Mouse (Mus musculus) left cerebral cortex, adult 18-20 months (tissue): ENCODE measurements around the gene Cxadr. TPM values are rescaled to one million over a fixed set of nuclear protein-coding genes. Genes with fewer than 3 reads are reported as not detected.
A peak's percentile ranks its signal among the peaks of the same experiment; 100 is the strongest.

Experiments
- DNase-seq, 2 experiments: peaks; one replicate each; pipeline ENCODE4 v3.0.0; 2021 to 2022; ENCODE audit warnings: low spot score in 2 of 2, mixed read lengths in 1 of 2
- long read RNA-seq, 2 experiments: library from polyadenylated mRNA; stranded (forward); transcript quantifications; one replicate each; pipeline ENCODE4 v2.0.0; 2021
- total RNA-seq, 2 experiments: library from RNA; stranded (reverse); gene quantifications; 2 replicates each; pipeline ENCODE4 v1.2.3; 2021

Gene Cxadr
- total RNA-seq = 10 to 100 TPM; 22.0 to 26.8 TPM
- long read RNA-seq, experiment 1, full-length matches to known transcripts = 3 of 8 reads
- long read RNA-seq, experiment 1, partial matches to known transcripts = 0 of 8 reads
- long read RNA-seq, experiment 1, other reads (novel, unspliced or antisense) = 5 of 8 reads
- long read RNA-seq, experiment 2, full-length matches to known transcripts = 2 of 6 reads
- long read RNA-seq, experiment 2, partial matches to known transcripts = 1 of 6 reads
- long read RNA-seq, experiment 2, other reads (novel, unspliced or antisense) = 3 of 6 reads

DNA sequence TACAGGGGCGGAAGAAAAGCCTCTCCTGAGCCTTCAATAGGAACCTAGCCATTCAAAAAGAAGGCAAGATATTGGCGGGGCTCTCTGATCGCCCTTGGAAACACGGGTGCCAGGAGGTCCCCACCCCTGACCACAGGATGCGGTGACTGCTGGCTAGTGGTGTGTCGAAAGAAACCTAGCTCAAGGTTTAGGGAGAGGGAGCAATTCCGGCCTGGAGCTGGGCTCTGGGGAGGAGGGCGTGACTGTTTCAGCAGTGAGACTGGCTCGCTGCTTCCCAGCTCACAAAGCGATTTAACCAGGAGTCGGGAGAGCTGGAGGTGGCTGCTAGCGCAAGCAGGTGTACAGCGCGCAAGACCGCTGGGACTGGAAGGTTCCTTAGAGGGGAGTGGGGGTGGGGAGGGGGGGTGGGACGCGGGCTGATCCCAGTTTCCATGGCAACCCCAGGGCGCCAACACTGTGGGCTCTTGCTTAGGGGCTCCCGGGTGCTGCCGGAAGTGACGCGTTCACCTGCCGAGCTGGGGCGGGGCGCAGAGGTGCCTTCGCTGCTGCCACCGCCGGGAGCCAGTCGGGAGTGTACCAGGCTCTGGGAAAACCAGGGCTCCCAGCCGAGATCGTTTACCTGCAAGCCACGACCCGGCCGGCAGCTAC, at the start of gene Cxadr:
TSS of gene Cxadr (plus strand) at position 307 of the 648 bp plus-strand sequence.
- DNase-seq = peak; percentile 78 to 83

- peak in 1 of 2 experiments; percentile 11 for DNase-seq
Observed at GRCm38 (mm10) chr16:78258989-78259388, 42.3 kb upstream of the Cxadr start.

GRCm38 (mm10) chr16:78260070-78260879, 41.0 kb upstream of the Cxadr start:
- no peak for DNase-seq

- no peak for DNase-seq
Observed at GRCm38 (mm10) chr16:78261520-78261919, 39.8 kb upstream of the Cxadr start.

GRCm38 (mm10) chr16:78264442-78265150, 36.7 kb upstream of the Cxadr start:
- DNase-seq = no peak

DNA sequence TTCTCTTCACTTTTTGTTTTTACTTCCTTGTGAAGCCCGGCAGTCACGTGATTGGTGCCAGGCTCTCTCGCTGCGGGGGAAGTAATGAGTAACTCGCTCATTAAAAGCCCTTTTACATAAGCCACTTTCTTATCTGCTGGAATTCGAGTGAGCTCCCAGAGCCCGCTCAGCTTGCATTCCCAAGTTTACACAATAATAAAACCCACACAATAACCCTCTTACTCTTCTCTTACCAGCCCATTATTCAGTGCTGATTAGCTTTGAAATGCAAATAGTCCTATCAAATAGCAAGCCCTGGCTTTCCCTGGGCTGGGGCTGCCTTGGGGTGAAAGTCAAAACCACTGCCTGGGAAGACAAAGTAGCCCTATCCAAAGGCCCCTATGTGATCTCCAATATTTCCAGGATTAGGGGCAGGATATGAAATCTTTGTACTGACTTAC, 36.1 kb upstream of the Cxadr start:
- peak; percentile 44 to 51 for DNase-seq

- DNase-seq = no peak
Observed at GRCm38 (mm10) chr16:78265826-78266225, 35.5 kb upstream of the Cxadr start.

DNA sequence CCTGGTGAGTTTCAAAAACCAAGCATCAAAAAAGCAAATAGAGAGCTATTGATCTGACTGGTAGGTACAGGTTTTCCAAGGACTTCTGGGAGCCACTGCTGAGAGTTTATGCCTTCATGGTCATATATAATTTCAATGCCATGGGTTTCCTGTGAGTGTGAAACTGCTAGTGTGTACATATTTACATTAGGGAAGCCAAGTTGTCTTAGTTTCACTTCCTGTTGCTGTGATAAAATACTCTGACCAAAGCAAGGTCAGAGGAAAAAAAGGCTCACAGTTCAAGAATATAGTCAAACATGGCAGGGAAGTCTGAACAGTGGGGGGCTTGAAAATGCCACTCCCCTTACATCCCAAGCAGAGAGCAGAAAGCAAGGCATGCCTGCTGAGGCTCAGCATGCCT, 33.8 kb upstream of the Cxadr start:
- DNase-seq = no peak

- no peak for DNase-seq
Observed at GRCm38 (mm10) chr16:78268167-78268566, 33.1 kb upstream of the Cxadr start.

- DNase-seq = peak; percentile 16 to 24
Observed at GRCm38 (mm10) chr16:78274825-78275455, 26.3 kb upstream of the Cxadr start.

DNA sequence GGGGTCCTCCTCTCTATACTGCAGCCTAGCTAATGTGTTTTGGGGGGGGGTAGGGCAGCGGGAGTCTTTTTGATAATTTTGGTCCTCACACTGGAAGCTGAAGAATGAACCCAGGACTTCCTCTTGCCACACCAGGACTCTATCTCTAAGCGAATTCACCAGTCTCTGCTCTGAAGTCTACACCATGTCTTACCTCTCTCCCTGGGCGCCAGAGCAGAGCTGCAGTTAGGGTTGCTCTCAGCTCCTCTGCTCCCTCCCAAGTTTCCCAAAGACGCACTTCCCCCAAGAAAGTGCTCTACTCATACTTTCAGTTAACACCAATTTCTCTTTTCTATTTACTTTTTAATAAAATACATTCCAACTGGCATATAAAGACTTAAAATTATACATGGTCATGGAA, 23.7 kb upstream of the Cxadr start:
- DNase-seq = no peak

- DNase-seq = no peak
Observed at GRCm38 (mm10) chr16:78280093-78280881, 21.0 kb upstream of the Cxadr start.

DNA sequence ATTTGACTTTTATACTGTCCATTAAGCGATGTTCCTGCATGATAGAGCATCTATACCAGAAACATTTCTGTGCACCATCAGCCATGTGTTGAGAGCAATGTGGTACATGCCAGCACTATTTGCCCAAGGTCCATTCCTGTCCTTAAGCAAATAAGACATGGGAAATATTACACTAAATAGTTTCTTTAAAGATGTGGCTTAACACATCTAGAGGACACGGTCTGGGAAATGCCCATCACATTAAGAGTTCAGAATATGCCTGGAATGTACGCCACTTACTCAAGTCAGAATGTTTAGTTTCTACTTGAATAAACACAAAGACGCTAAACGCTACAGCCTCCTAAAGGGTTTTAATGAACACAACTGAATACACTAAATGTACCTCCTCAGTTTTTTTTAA, 18.1 kb upstream of the Cxadr start:
- DNase-seq = no peak

DNA sequence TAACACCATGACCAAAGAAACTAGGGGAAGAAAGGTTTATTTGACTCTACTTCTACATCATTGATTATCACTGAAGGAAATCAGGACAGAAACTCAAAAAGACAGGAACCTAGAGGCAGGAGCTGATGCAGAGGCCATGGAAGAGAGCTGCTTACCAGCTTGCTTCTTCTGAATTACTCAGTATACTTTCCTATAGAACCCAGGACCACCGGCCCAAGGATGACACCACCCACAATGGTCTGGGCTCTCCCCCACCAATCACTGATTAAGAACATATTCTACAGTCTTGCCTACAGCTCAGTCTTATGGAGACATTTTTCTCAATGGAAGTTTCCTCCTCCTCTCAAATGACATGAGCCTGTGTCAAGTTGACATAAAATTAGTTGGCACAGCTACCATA, 7.2 kb upstream of the Cxadr start:
- no peak for DNase-seq

DNA sequence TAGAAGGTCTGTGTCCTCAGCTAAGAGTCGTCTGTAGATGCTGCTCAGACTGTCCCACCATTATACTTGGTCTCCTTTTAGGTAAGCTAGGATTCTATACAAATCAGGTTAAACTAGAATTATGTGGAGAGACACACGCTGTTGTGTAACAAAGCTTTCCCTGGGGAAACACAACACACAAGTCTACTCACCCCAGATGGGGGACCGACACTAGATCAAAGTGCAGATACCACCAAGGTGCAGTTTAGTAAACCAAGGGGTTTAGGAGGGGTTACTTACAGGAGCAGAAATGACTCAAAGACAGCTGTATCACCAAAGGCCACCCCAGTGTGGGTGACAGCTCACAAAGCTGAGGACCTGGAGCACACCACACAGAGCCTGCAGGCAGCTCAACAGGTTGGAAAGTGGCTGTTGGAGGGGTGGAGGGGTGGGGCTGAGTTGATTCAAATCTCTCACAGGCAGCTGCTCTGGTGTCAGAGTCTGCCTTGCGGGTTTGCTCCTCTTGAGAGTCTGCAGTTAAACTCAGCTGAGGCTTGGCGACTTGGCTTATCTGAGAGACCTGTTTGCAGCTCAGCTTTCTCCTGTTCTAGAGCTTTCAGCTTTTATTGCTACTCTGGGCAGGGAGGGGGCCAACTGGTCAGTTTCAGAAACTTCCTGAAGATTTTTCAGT, 6.5 kb upstream of the Cxadr start:
- no peak for DNase-seq

- DNase-seq = no peak
Observed at GRCm38 (mm10) chr16:78295601-78296000, 5.7 kb upstream of the Cxadr start.

DNA sequence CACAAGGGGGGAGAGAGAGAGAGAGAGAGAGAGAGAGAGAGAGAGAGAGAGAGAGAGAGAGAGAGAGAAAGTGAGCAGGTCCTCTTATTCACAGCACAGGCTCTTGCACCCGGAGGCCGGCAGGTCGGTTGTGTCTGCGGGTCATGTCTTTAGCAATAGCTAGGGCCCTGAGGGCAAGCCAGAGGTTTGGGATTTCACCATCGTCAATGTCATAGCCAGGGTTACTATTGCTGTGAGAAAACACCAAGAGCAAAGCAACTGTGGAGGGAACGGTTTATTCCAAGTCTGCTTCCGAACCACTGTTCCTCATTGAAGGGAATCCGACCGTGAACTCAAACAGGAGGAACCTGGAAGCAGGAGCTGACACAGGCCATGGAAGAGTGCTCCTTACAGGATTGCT, 5.2 kb upstream of the Cxadr start:
- no peak for DNase-seq

DNA sequence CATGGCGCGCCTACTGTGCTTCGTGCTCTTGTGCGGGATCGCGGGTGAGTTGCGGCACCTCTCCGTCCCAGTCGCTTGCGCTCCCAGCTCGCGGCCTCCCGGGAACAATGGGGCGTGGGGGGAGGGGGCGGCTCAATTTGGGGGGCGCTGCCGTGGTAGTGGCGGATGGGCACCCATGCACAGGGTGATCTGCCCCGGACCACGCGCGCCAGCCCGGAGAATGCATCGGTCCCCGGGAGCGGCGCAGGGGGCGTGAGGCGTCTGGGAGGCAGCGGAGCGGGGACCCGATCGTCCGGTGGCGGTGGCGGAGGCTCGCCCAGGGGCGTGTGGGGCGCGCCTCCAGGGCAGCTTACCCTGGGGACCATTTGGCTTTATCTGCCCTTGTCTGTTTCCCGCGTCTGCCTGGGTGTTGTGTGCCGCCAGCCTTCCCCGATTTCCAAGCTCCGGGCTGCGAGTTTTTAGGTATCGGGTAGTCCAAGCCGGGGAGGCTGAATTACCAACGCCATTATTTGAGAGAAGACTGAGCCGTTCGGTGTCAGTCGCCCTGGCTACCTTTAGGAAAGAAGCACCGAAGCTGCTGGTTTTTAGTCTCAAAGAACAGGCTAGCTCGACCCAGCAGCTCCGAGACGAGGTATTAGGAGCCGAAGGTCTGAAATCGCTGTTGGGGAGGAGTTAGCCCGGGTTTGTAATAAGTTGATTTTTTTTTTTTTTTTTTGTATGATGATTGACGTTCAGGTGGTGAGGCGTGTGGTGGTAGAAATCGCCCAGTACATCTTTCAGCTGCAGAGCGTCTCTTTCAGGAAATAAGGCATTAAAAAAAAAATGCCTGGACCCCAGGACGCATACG, 765 bp downstream of the Cxadr start:
- peak; percentile 20 to 36 for DNase-seq

DNA sequence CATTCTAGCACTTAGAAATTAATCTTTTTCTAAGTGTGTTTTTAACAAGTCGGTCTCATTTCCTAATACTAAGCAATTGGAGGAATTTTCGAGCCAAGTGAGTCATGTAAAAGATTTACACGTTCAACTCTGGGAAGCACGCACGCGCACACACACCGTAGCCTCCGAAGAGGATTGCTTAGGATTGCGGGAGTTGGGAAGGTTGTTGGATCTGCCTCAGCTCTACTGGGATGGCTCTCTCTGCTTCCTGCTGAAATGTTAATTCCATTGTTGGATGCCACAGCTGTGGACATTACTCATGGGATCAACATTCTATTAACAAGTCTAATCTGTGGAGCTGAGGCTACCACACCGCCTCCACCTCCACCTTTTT, 1.4 kb downstream of the Cxadr start:
- DNase-seq = peak; percentile 52 to 59
